Mouse (Mus musculus): ENCODE data around the gene Pard3. TPM values are rescaled to one million over a fixed set of nuclear protein-coding genes. Genes with fewer than 3 reads are reported as not detected.
"Not testable (repeated sequence)": the region's sequence is repeated elsewhere in the genome, so short reads cannot be mapped to it uniquely, and the experiment has no call there.

Gene Pard3
- polyA plus RNA-seq, 1 experiment from 2014 or later, result 35.0 TPM

DNA sequence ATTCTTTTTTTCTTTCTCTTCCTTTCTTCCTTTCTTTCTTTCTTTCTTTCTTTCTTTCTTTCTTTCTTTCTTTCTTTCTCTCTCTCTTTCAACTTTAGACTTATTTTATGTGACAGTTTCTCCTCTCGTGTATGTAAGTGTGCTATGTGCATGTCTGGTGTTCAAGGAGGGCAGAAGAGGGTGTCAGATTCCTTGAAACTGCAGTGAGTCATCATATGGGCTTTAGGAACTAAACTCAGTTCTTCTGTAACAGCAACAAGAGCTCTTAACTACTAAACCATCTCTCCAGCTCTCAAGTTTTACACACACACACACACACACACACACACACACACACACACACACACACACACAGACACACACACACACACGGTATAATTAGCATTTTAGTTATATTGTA, 106.7 kb downstream of the Pard3 start:
- not testable (repeated sequence) for H3K27me3 ChIP-seq; H3K36me3 ChIP-seq; ATAC-seq (ENCODE audit: low FRiP score, low read depth); H3K4me2 ChIP-seq (replicated peaks); H3K9me3 ChIP-seq; H3K27ac ChIP-seq; H3K9ac ChIP-seq; H3K4me3 ChIP-seq
- H3K4me1 ChIP-seq, result peaks cover 12% of the 10 kb centered on the region; the same call in 1 of the 2 replicates
- 48% methylated on average over 2 of the region's 2 CpGs for WGBS

DNA sequence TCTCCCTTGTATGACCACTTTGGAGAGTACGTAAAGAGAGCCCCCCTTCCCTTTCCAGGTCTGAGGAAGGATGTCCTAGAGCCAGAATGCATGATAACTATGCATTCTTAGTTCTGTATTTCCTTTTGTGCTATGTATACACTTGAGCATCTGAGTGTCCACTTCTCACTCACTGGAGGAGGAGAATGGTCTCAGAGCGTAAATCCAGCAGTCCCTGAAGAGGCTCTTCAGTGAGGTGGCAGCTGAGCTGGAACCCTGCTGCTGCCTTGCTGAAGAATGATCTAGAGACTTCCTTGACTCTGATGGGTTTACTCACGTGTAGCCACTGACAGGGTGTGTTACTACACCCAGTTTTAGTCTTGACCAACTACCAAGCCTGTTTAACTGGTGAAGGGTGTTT, 107.2 kb downstream of the Pard3 start:
- 88% methylated on average over 3 of the region's 3 CpGs for WGBS
- H3K27ac ChIP-seq, result no peak overlapping the region

DNA sequence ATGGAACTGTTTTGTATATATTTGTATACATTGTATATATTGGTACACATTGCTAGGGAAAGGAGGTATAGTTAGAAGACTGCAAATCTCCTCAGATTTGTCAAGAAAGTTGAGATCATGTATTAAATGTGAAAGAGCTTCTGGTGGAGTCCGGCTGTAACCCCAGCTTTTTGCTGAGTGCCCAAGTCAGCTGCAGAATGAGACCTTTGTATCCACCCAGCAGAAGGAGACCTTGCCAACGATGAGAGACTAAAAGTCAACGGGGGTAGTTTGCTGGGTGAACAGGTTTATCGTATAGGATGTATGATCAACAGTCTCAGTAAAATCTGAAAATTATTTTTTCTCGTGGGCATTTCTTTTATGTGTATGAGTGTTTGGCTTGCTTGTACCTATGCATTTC, 109.8 kb downstream of the Pard3 start:
- WGBS, result 92% methylated on average over 5 of the region's 5 CpGs
- Histone ChIP-seq H3K9me3 (no peaks in the 10 kb centered on the region), H3K36me3 (no peaks in the 10 kb centered on the region), H3K4me2 (replicated peaks) (no peak overlapping the region), H3K27ac (no peak overlapping the region), H3K9ac (no peak overlapping the region), H3K4me1 (peaks cover 10% of the 10 kb centered on the region; the same call in 1 of the 2 replicates), H3K4me3 (no peak overlapping the region), H3K27me3 (no peaks in the 10 kb centered on the region)
- no peak for ATAC-seq (ENCODE audit: low FRiP score, low read depth)

More for the DNA sequence above, 107.2 kb downstream of the Pard3 start:
- H3K9me3 ChIP-seq, result no peaks in the 10 kb centered on the region
- no peak overlapping the region for H3K4me3 ChIP-seq
- no peak overlapping the region for H3K9ac ChIP-seq
- no peaks in the 10 kb centered on the region for H3K27me3 ChIP-seq
- peaks cover 12% of the 10 kb centered on the region; the same call in 1 of the 2 replicates for H3K4me1 ChIP-seq
- H3K36me3 ChIP-seq, result no peaks in the 10 kb centered on the region
- no peak overlapping the region for H3K4me2 ChIP-seq (replicated peaks)
- ATAC-seq (ENCODE audit: low FRiP score, low read depth), result no peak

DNA sequence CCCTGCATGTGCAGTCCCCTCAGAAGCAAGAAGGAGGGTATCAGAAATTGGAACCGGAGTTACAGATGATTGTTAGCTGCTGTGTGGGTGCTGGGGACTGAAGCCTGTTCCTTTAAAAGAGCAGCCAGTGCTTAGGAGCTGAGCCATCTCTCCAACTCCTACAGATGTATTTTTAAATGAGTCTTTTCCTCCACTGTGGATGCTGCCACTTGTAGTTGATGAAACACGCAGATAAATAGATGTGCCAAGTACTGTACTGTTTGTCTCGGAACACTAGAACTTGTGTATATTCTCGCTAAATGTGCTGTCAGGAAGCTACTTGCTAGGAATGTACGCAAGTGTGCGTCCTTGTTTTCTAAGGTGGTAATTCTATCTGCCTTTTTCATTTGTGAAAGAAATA, 110.7 kb downstream of the Pard3 start:
- Histone ChIP-seq H3K4me1 (peaks cover 10% of the 10 kb centered on the region; the same call in 1 of the 2 replicates), H3K4me3 (no peak overlapping the region), H3K9ac (no peak overlapping the region), H3K27ac (no peak overlapping the region), H3K36me3 (no peaks in the 10 kb centered on the region), H3K4me2 (replicated peaks) (no peak overlapping the region), H3K9me3 (no peaks in the 10 kb centered on the region), H3K27me3 (no peaks in the 10 kb centered on the region)
- WGBS, result 90% methylated on average over 6 of the region's 6 CpGs
- ATAC-seq (ENCODE audit: low FRiP score, low read depth), result no peak

DNA sequence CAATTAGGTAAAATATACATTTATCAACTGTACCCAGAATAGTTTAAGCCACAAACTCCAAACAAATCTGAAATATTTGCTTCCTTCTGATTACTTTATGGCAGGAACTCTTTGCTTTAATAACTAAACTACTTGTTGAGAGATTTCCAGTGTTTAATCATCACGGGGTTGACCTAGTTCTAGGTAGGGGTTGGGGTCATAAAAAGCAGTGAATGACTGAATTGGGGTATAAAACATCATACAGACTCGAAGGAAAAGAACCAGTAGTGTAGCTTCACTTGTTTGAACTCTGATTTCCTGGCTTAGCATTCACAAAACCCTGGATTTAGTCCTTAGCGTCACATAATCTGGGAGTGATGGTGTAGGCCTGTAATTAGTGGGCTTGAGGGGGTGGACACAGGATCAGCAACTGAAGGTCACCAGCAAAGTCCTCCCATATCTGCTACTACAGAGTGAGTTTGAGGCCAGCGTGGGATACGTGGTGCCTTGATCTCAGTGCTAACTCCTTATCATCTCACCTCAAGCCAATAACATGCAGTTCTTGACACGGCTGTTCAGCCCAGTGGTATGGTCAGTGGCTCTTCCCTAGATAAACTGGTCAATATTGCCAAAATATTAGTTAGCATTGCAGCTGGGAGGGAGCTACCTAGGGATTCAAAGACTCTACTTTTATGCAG, 111.6 kb downstream of the Pard3 start:
- Histone ChIP-seq H3K4me3 (no peak overlapping the region), H3K36me3 (no peaks in the 10 kb centered on the region), H3K4me2 (replicated peaks) (no peak overlapping the region), H3K9ac (no peak overlapping the region), H3K27ac (no peak overlapping the region), H3K4me1 (peaks cover 10% of the 10 kb centered on the region; the same call in 1 of the 2 replicates), H3K9me3 (no peaks in the 10 kb centered on the region), H3K27me3 (no peaks in the 10 kb centered on the region)
- ATAC-seq (ENCODE audit: low FRiP score, low read depth), result no peak
- WGBS, result 59% methylated on average over 6 of the region's 6 CpGs

DNA sequence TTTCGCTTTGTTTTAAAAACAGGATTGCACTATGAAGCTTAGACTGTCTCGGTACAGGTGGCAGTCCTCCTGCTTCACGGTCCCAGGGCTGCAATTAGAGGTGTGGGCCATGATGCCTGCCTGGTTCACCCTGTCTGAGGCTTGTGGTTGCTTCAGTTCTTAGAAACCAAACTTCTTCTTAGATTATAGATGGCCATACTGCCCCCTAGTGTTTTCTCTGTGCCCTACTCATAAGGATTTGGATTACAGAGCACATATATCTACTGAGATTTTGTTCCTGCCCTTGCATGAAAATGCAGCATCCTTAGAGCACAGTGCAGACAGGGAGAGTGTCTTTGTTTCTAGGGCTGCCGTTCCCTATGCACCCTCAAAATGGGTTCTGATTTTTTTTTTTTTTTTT, 114.9 kb downstream of the Pard3 start:
- Histone ChIP-seq H3K4me1 (peaks cover 23% of the 10 kb centered on the region), H3K4me3 (no peak overlapping the region), H3K4me2 (replicated peaks) (no peak overlapping the region), H3K36me3 (no peaks in the 10 kb centered on the region), H3K9ac (no peak overlapping the region), H3K27me3 (no peaks in the 10 kb centered on the region), H3K27ac (no peak overlapping the region), H3K9me3 (no peaks in the 10 kb centered on the region)
- ATAC-seq (ENCODE audit: low FRiP score, low read depth), result peak; percentile 66; the same call in 1 of the 2 replicates
- 45% methylated on average over 4 of the region's 4 CpGs for WGBS

DNA sequence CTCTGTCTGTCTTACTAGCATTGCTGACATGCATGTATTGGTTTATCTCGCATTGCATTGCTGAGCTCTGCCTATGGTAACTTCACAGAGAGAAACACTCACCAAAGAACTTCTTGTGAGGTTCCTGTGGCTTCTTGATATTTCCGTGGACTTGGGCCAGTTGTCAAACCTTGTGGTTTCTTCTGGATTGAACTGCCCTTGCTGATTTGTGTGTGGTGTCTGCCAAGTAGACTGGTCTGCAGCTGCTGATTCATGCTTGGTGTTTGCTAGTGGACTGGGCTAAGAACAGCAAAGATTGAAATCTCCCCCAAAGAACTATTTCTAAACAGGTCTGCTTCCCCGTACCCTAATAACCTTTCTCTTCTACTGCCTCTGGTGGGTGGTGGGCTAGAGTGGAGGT, 117.6 kb downstream of the Pard3 start:
- Histone ChIP-seq H3K36me3 (no peaks in the 10 kb centered on the region), H3K4me1 (peaks cover 48% of the 10 kb centered on the region), H3K4me3 (no peak overlapping the region), H3K27ac (no peak overlapping the region), H3K9me3 (no peaks in the 10 kb centered on the region), H3K4me2 (replicated peaks) (no peak overlapping the region), H3K9ac (no peak overlapping the region), H3K27me3 (no peaks in the 10 kb centered on the region)
- 91% methylated on average over 3 of the region's 3 CpGs for WGBS
- no peak for ATAC-seq (ENCODE audit: low FRiP score, low read depth)

DNA sequence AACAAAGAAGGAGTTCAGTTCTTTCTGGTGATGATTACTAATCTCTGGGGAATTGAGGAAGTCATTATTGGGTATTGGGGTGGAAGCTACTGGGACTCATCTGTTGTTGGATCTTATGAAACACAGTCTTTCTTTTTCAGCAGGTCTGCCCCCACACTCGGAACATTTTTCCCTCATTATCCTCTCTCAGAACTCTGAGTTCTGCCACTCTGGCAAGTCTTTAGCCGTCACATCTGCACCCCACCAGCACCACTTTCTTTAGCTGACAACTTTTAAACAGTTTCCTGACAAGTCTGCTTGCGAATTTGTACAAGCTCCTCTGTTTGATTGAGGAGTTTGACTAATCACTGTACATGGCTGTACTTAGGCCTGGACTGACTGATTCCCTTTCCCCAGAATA, 118.4 kb downstream of the Pard3 start:
- Histone ChIP-seq H3K36me3 (no peaks in the 10 kb centered on the region), H3K4me3 (no peak overlapping the region), H3K27ac (no peak overlapping the region), H3K9ac (no peak overlapping the region), H3K4me2 (replicated peaks) (no peak overlapping the region), H3K27me3 (no peaks in the 10 kb centered on the region), H3K9me3 (no peaks in the 10 kb centered on the region), H3K4me1 (peaks cover 54% of the 10 kb centered on the region)
- 70% methylated on average over 3 of the region's 3 CpGs for WGBS
- no peak for ATAC-seq (ENCODE audit: low FRiP score, low read depth)

DNA sequence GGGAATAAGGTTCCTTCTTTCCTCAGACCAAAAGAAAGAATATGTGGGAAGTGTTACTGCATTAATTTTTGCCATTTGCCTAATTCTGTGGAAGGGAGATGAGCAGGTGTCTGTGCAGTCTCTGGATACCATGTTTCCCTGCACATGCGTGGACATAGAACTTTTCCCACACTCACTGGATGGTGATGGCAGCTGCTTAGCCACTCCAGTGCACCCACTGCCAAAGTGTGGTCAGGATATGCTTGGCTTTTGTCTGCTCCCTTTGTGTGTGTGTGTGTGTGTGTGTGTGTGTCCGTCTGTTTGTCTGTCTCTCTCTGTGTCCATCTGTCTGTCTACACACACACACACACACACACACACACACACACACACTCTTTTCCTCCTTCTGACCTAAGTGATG, 119.8 kb downstream of the Pard3 start:
- H3K4me2 ChIP-seq (replicated peaks), result no peak overlapping the region
- 0 out of 2 replicates have a peak, but pooled peaks have one; percentile 30 for ATAC-seq (ENCODE audit: low FRiP score, low read depth)
- no peak overlapping the region for H3K4me3 ChIP-seq
- WGBS, result 49% methylated on average over 2 of the region's 2 CpGs
- no peaks in the 10 kb centered on the region for H3K36me3 ChIP-seq
- peaks cover 55% of the 10 kb centered on the region for H3K4me1 ChIP-seq
- H3K27ac ChIP-seq, result 0 out of 2 replicates have a peak overlapping the region, but pooled peaks have one; percentile 22
- no peak overlapping the region for H3K9ac ChIP-seq
- H3K9me3 ChIP-seq, result no peaks in the 10 kb centered on the region
- H3K27me3 ChIP-seq, result no peaks in the 10 kb centered on the region

DNA sequence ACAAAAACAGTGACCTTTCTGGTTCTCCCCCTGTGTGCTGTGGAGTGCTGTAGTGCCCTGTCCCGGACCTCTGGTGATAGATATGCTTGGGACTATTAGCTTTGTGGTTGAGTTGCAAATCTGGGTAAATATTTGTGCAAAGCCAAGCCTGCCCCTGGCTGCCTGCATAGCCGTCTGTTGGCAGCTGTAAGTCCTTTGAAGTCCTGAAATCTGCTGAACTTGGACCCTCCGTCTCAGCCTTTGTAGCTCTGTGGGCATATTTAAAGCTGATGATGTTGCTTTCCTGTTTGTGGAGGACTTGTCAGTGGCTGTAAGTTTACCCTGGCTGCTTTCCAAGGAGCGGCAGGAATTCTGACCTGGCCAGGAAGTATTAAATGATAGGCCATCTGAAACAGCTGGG, 120.3 kb downstream of the Pard3 start:
- Histone ChIP-seq H3K27me3 (no peaks in the 10 kb centered on the region), H3K9ac (0 out of 2 replicates have a peak overlapping the region, but pooled peaks have one; percentile 8), H3K9me3 (no peaks in the 10 kb centered on the region), H3K4me1 (peaks cover 55% of the 10 kb centered on the region), H3K27ac (no peak overlapping the region), H3K4me3 (no peak overlapping the region), H3K4me2 (replicated peaks) (no peak overlapping the region), H3K36me3 (no peaks in the 10 kb centered on the region)
- no peak for ATAC-seq (ENCODE audit: low FRiP score, low read depth)
- WGBS, result 13% methylated on average over 4 of the region's 4 CpGs

DNA sequence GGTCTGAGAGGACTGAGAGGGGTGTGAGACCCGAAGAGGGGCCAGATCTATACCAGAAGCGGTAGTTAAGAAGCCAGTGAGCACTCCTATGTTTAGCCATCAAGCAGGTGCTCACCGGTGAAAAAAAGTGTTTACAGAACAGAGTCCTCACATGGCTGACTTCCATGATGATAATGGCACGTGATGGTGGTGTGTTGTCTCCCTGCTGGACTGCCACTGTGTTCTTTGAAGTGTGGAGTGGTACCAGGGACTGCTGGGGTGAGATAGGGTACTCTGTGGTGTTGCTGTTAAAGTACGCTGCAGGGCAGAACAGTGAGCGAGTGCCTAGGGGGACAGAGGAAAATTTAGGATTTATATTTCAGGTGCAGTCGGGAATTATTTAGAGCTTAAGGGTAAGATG, 122.2 kb downstream of the Pard3 start:
- Histone ChIP-seq H3K9me3 (no peaks in the 10 kb centered on the region), H3K4me1 (peaks cover 68% of the 10 kb centered on the region), H3K4me3 (no peak overlapping the region), H3K27ac (no peak overlapping the region; the same call in 1 of the 2 replicates), H3K27me3 (no peaks in the 10 kb centered on the region), H3K4me2 (replicated peaks) (no peak overlapping the region), H3K36me3 (no peaks in the 10 kb centered on the region), H3K9ac (no peak overlapping the region)
- 41% methylated on average over 7 of the region's 7 CpGs for WGBS
- no peak for ATAC-seq (ENCODE audit: low FRiP score, low read depth)

DNA sequence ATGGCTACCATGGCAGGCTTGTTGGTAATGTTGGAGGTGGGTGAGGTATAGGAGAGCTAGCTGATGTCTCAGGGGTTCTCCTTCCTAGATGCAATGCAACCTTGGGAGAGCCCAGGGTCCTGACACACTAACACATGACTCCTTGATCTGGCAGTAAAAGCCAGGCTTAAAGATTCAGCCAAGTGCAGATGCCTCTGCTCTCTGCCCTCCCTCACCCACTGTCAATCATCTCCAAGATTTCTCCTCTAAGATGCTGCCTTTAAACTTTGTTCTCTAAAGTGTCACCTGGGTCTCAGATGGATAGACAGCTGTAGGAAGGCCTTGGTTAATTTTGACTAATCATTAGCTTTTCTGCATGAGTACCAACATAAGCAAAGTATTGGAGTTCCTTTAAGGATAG, 125.0 kb downstream of the Pard3 start:
- no peaks in the 10 kb centered on the region for H3K36me3 ChIP-seq
- ATAC-seq (ENCODE audit: low FRiP score, low read depth), result no peak
- no peak overlapping the region for H3K4me2 ChIP-seq (replicated peaks)
- H3K4me1 ChIP-seq, result peaks cover 69% of the 10 kb centered on the region
- no peak overlapping the region for H3K4me3 ChIP-seq
- H3K9me3 ChIP-seq, result no peaks in the 10 kb centered on the region
- no peak overlapping the region for H3K27ac ChIP-seq
- H3K9ac ChIP-seq, result no peak overlapping the region
- H3K27me3 ChIP-seq, result no peaks in the 10 kb centered on the region

DNA sequence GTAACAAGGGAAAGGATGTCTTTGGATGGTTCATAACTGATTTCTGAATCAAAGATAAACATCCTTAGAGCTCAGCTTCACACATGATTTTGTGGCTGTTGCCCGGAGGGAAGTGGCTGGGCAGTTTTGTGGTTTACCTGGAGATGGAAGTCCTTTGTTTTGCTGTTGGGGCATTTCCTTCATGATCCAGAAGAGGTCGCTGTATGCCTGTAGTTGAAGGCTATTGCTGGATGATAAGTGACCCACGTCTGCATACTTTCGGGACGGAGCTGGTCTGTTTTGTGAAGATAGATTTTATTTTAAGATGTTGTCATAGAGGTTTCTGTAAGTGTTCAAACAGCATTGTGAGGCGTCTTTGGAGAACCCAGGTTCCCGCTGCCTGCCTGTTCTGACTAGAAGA, 126.7 kb downstream of the Pard3 start:
- Histone ChIP-seq H3K4me2 (replicated peaks) (no peak overlapping the region), H3K36me3 (no peaks in the 10 kb centered on the region), H3K9me3 (no peaks in the 10 kb centered on the region), H3K4me1 (peaks cover 60% of the 10 kb centered on the region), H3K27me3 (no peaks in the 10 kb centered on the region), H3K27ac (no peak overlapping the region), H3K4me3 (no peak overlapping the region), H3K9ac (no peak overlapping the region; the same call in 1 of the 2 replicates)
- no peak for ATAC-seq (ENCODE audit: low FRiP score, low read depth)
- 39% methylated on average over 7 of the region's 7 CpGs for WGBS
